Mouse (Mus musculus): ENCODE data around the gene Myo5c.

The Myo5c gene

GRCm38 (mm10) chr9:75231841-75232746, at the start of gene Myo5c:
Gene Myo5c (plus strand): TSS chr9:75232020.
- no peak for DNase-seq (ENCODE audit: low read depth)

GRCm38 (mm10) chr9:75187646-75188260, 44.1 kb upstream of the Myo5c start:
- DNase-seq (ENCODE audit: low read depth): no peak

GRCm38 (mm10) chr9:75193858-75194257, 38.0 kb upstream of the Myo5c start:
- no peak for DNase-seq (ENCODE audit: low read depth)

- DNase-seq (ENCODE audit: low read depth): no peak
These were observed 35.5 kb upstream of the Myo5c start for GRCm38 (mm10) chr9:75196335-75196734.

- DNase-seq (ENCODE audit: low read depth): no peak
These were observed 34.5 kb upstream of the Myo5c start for GRCm38 (mm10) chr9:75197297-75197696.

GRCm38 (mm10) chr9:75201506-75201905, 30.3 kb upstream of the Myo5c start:
- DNase-seq (ENCODE audit: low read depth): no peak

GRCm38 (mm10) chr9:75202036-75202435, 29.8 kb upstream of the Myo5c start:
- DNase-seq (ENCODE audit: low read depth): no peak

GRCm38 (mm10) chr9:75209246-75209645, 22.6 kb upstream of the Myo5c start:
- DNase-seq (ENCODE audit: low read depth): no peak

GRCm38 (mm10) chr9:75210269-75210668, 21.6 kb upstream of the Myo5c start:
- DNase-seq (ENCODE audit: low read depth): peak; percentile 15

GRCm38 (mm10) chr9:75214743-75215413, 16.9 kb upstream of the Myo5c start:
- DNase-seq (ENCODE audit: low read depth): no peak

GRCm38 (mm10) chr9:75219942-75220341, 11.9 kb upstream of the Myo5c start:
- DNase-seq (ENCODE audit: low read depth): no peak

- peak; percentile 16 for DNase-seq (ENCODE audit: low read depth)
These were observed 10.2 kb upstream of the Myo5c start for GRCm38 (mm10) chr9:75221420-75222287.

- no peak for DNase-seq (ENCODE audit: low read depth)
These were observed 1.0 kb downstream of the Myo5c start for GRCm38 (mm10) chr9:75232860-75233259.

GRCm38 (mm10) chr9:75234271-75234741, 2.5 kb downstream of the Myo5c start:
- DNase-seq (ENCODE audit: low read depth): no peak

- no peak for DNase-seq (ENCODE audit: low read depth)
These were observed 3.3 kb downstream of the Myo5c start for GRCm38 (mm10) chr9:75234983-75235627.

- no peak for DNase-seq (ENCODE audit: low read depth)
These were observed 3.9 kb downstream of the Myo5c start for GRCm38 (mm10) chr9:75235696-75236095.

- no peak for DNase-seq (ENCODE audit: low read depth)
These were observed 4.8 kb downstream of the Myo5c start for GRCm38 (mm10) chr9:75236416-75237308.

- DNase-seq (ENCODE audit: low read depth): no peak
These were observed 6.4 kb downstream of the Myo5c start for GRCm38 (mm10) chr9:75238179-75238578.

GRCm38 (mm10) chr9:75243052-75243451, 11.2 kb downstream of the Myo5c start:
- DNase-seq (ENCODE audit: low read depth): no peak
